Mouse (Mus musculus) erythroblast, embryonic 14.5 days (primary cell): ENCODE measurements around the gene Lrsam1.

Experiments
- GATA1 ChIP-seq: IDR thresholded peaks from 2 replicates; pipeline ENCODE4 v1.6.1; 2012; ENCODE audit warnings: low read length, inconsistent platforms, mixed read lengths
- TAL1 ChIP-seq: IDR thresholded peaks from 3 replicates; pipeline ENCODE4 v1.6.1; 2012; ENCODE audit warnings: low read length, inconsistent platforms, mixed read lengths

GRCm38 (mm10) chr2:32992130-32992529 is 30.7 kb upstream of the Lrsam1 start:
- TF ChIP-seq GATA1, result no peak
- no peak for TF ChIP-seq TAL1
